Mouse (Mus musculus): Measurements from ENCODE around the gene Aig1. TPM values are rescaled to one million over a fixed set of nuclear protein-coding genes. Genes with fewer than 3 reads are reported as not detected.

The Aig1 gene
- polyA plus RNA-seq (2012) = 12.7 and 18.6 TPM in 2 replicates

DNA sequence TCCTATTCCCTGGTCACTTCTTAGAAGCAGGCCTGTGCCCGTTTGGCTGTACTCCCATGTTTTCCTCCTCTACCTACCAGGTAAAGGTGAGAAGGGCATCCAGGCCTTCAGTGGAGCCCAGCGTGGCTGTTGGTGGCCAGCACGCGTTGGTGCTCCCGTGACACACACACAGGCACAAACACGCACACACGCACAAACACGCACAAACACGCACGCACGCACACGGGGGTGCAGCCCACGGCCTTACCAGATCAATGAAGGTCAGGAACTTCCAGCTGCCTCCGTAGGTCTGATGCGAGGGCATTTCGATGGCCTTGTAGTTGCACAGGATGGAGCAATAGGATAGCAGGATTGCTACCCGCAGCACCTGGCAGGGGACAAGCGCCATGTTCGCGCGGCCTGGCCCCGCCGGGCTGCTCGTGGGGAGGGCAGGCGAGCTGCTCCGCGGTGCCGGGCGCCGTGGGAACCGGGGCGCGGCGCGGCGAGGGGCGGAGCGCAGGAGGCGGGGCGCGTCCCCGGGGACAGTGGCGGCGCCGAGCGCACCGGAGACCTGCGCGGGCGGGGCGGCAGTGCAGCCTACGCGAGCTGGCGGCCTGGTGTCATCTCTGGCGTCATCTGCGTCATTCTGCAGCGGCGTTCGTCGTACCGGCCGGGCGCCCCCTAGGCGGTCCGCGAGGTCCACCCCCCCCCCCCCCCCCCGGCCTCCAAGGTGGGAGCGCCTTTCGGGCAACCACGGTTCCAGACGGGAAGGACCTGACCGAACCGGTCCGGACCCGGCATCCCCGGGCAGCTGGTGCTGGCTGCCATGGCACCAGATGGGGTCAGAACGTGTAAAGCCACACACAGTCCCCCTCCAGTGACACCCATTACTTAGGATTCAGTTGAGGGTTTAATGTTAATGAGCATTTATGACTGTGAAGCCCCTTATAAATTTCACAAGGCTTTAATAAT, at the start of gene Aig1:
Aig1 (minus strand) TSS at position 610 of the 951 bp plus-strand sequence.

Other genes with a start within 250 kb of the Aig1 start
- gene Hivep2, start 97.1 kb upstream of the Aig1 start, polyA plus RNA-seq (2012) = 0.67 and 0.79 TPM in 2 replicates

Data from megakaryocyte-erythroid progenitor cell, adult 5 weeks (primary cell).